Mouse (Mus musculus): Measurements from ENCODE around the gene Smtn. TPM values are rescaled to one million over a fixed set of nuclear protein-coding genes. Genes with fewer than 3 reads are reported as not detected.

The Smtn gene
- 43.9 and 46.1 TPM in 2 replicates for polyA plus RNA-seq (2015; fragmentation: Nextera tagmentation; extraction: Ambion mirVana)

- peaks cover 43% of the 10 kb centered on the region for H3K4me1 ChIP-seq
These were observed at the start of gene Smtn for GRCm38 (mm10) chr11:3540451-3541085. TSS of gene Smtn (minus strand) at chr11:3540612.

DNA sequence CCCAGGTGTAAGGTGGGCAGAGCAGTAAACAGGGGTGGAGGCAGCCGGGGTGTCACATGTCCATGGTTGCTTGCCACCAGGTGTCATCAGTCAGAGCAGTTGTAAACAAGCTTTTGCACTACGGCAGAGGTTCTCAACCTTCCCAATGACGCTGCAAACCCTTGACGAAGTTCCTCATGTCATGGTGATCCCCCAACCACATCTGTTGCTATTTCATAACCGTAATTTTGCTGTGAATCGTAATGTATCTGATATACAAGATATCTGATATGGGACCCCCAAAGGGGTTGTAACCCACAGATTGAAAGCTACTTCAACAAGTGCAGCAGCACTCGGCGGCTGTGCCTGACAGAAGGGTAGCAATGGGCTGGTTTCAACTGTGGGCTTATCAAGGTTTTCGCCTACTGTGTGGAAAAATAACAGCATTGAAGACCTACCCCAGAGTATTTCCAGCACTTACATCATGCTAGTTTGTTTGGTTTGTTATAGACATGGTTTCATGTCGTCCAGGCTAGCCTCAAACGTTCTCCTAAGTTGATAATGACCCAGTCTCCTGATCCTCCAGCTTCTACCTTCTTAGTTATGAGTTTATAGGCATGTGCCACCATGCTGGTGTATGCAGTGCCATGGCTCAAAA is 47.7 kb upstream of the Smtn start:
- Histone ChIP-seq H3K4me2 (no peak overlapping the region), H3K4me1 (0 out of 2 replicates have a peak, but pooled peaks cover 3% of the 10 kb centered on the region), H3K36me3 (no peaks in the 10 kb centered on the region), H3K27me3 (no peaks in the 10 kb centered on the region), H3K27ac (no peak overlapping the region), H3K9me3 (no peaks in the 10 kb centered on the region), H3K4me3 (no peak overlapping the region), H3K9ac (no peak overlapping the region)
- 74% methylated on average over 11 of the region's 11 CpGs for WGBS
- no peak for ATAC-seq (ENCODE audit: insufficient number of reproducible peaks, insufficient read depth, low FRiP score, low TSS enrichment, low read depth)

More at GRCm38 (mm10) chr11:3540451-3541085, at the start of gene Smtn:
- no peak for ATAC-seq (ENCODE audit: insufficient number of reproducible peaks, insufficient read depth, low FRiP score, low TSS enrichment, low read depth)
- Histone ChIP-seq H3K27ac (no peak within 1 kb of the TSS), H3K9ac (peak within 1 kb of the TSS; percentile 82), H3K4me2 (peak within 1 kb of the TSS; percentile 79), H3K36me3 (0 out of 2 replicates have a peak, but pooled peaks cover 4% of the 10 kb centered on the region), H3K4me3 (peak within 1 kb of the TSS; percentile 67), H3K9me3 (no peaks in the 10 kb centered on the region), H3K27me3 (no peaks in the 10 kb centered on the region)
- WGBS, result 95% methylated on average over 23 of the region's 23 CpGs

DNA sequence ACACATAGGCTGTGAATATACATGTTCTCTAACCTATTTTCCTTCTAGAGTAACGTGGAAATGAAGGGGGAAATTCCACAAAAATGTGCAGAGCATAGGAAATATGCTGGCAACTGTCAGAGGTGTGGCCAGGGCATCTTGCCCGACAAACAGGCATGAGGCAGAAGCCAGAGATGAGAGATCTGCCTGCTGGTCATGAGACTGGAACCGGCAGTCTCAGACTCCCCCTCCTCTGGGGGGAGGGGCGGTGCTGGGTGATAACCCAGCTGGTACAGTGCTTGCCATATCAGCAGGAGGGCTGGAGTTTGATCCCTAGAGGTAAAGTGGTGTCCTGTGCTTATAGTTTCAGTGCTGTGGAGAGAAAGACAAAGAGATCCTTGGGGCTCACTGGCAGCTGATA is 46.9 kb upstream of the Smtn start:
- no peak overlapping the region for H3K9ac ChIP-seq
- no peaks in the 10 kb centered on the region for H3K9me3 ChIP-seq
- ATAC-seq (ENCODE audit: insufficient number of reproducible peaks, insufficient read depth, low FRiP score, low TSS enrichment, low read depth), result no peak
- H3K4me3 ChIP-seq, result no peak overlapping the region
- no peak overlapping the region for H3K4me2 ChIP-seq
- no peaks in the 10 kb centered on the region for H3K36me3 ChIP-seq
- WGBS, result 35% methylated on average over 4 of the region's 4 CpGs
- 0 out of 2 replicates have a peak, but pooled peaks cover 3% of the 10 kb centered on the region for H3K4me1 ChIP-seq
- H3K27me3 ChIP-seq, result no peaks in the 10 kb centered on the region
- H3K27ac ChIP-seq, result no peak overlapping the region

DNA sequence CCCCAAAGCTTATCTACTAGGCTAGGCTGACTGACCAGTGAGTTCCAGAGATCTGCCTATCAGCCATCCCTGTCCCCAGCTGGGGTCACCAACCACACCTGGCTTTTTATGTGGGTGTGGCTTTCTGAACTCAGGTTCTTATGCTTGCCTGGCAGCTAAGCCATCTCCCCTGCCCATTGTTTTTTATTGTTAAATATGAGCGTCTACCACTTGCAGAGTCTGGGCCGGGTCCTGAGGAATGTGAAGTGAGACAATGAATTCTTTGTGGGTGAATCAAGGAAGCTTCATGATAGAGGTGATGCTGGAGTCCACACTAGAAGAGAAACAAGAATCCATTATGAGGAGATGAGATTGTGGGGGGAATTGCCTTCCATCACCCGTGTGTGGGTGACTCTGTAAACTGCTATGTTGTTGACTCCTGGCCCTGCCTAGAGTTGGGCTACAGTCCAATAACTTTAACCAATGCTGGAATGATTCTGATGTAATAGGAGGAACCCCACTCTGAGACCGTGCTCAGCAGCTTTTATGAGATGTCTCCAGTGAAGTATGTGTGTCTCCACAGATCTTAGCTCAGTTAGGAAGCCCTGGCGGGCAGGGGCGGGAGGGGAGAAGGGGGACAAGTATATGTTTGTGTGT is 45.7 kb upstream of the Smtn start:
- WGBS, result 60% methylated on average over 6 of the region's 6 CpGs
- H3K9ac ChIP-seq, result no peak overlapping the region
- no peak overlapping the region for H3K4me3 ChIP-seq
- no peaks in the 10 kb centered on the region for H3K9me3 ChIP-seq
- H3K27me3 ChIP-seq, result no peaks in the 10 kb centered on the region
- no peaks in the 10 kb centered on the region for H3K36me3 ChIP-seq
- H3K4me1 ChIP-seq, result 0 out of 2 replicates have a peak, but pooled peaks cover 3% of the 10 kb centered on the region
- no peak overlapping the region for H3K27ac ChIP-seq
- H3K4me2 ChIP-seq, result no peak overlapping the region
- no peak for ATAC-seq (ENCODE audit: insufficient number of reproducible peaks, insufficient read depth, low FRiP score, low TSS enrichment, low read depth)

DNA sequence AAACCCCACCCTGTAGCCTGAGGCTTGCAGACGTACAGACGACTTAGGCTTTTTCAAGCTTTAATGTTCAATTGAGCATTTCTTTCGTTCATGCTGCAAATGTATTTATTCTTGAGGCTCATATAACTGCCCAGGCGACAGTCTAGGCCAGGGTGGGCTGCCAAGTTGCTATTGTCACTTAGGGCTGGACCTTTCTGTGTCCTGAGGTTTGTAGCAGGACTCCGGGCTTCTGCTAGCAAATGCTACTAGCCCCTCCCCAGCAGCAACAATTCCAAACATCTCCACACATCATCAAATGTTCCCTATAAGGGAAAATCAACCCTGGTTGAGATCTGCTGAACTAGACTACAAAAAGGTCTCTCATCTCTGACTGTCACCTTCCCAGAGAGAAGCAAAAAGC is 42.7 kb upstream of the Smtn start:
- WGBS, result 39% methylated on average over 5 of the region's 5 CpGs
- no peaks in the 10 kb centered on the region for H3K9me3 ChIP-seq
- H3K36me3 ChIP-seq, result no peaks in the 10 kb centered on the region
- H3K27ac ChIP-seq, result no peak overlapping the region
- no peak overlapping the region for H3K4me2 ChIP-seq
- no peak for ATAC-seq (ENCODE audit: insufficient number of reproducible peaks, insufficient read depth, low FRiP score, low TSS enrichment, low read depth)
- H3K9ac ChIP-seq, result no peak overlapping the region
- 0 out of 2 replicates have a peak, but pooled peaks cover 3% of the 10 kb centered on the region for H3K4me1 ChIP-seq
- no peak overlapping the region for H3K4me3 ChIP-seq
- H3K27me3 ChIP-seq, result no peaks in the 10 kb centered on the region

- 95% methylated on average over 4 of the region's 4 CpGs for WGBS
- H3K27me3 ChIP-seq, result no peaks in the 10 kb centered on the region
- ATAC-seq (ENCODE audit: insufficient number of reproducible peaks, insufficient read depth, low FRiP score, low TSS enrichment, low read depth), result no peak
These were observed 41.5 kb upstream of the Smtn start for GRCm38 (mm10) chr11:3581908-3582307.

GRCm38 (mm10) chr11:3580306-3581084 is 40.1 kb upstream of the Smtn start:
- Histone ChIP-seq H3K4me3 (no peak overlapping the region), H3K4me2 (no peak overlapping the region), H3K9ac (no peak overlapping the region), H3K27me3 (no peaks in the 10 kb centered on the region), H3K4me1 (no peaks in the 10 kb centered on the region), H3K27ac (no peak overlapping the region), H3K9me3 (no peaks in the 10 kb centered on the region), H3K36me3 (no peaks in the 10 kb centered on the region)
- 54% methylated on average over 7 of the region's 7 CpGs for WGBS
- ATAC-seq (ENCODE audit: insufficient number of reproducible peaks, insufficient read depth, low FRiP score, low TSS enrichment, low read depth), result no peak

More at GRCm38 (mm10) chr11:3581908-3582307, 41.5 kb upstream of the Smtn start:
- no peak overlapping the region for H3K9ac ChIP-seq
- no peak overlapping the region for H3K27ac ChIP-seq
- H3K4me2 ChIP-seq, result no peak overlapping the region
- H3K36me3 ChIP-seq, result no peaks in the 10 kb centered on the region
- no peaks in the 10 kb centered on the region for H3K9me3 ChIP-seq
- no peaks in the 10 kb centered on the region for H3K4me1 ChIP-seq
- H3K4me3 ChIP-seq, result no peak overlapping the region

DNA sequence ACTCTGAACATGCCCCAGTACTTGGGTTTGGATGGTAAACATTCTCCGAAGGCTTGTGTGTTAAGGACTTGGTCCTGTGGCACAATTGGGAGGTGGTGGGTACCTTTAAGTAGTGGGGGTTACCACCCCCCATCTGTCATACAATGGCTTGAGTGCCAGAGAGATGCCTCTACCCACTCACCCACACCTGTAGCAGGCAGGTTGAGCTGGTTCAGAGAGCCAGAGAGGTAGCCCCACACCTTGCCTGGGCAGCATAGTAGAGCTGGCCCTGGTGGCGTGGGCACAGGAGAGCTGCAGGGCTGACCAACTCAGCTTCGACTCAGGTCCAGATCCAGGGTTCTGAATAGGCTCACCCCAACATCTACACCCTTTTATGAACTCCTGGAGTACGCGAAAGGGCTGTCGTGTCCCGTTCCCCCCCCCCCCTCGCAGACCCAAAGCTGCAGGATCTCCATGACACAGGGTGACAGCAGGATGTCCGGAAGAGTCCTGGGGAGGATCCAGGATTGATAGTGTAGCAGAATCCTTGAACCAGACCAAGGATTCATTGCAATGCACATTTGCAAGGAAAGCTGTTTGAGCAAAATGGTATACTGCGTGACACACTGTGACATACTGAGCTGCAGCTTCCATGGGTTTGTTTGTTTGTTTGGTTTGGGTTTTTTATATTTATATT is 37.8 kb upstream of the Smtn start:
- H3K4me3 ChIP-seq, result no peak overlapping the region
- peaks cover 2% of the 10 kb centered on the region; the same call in 1 of the 2 replicates for H3K4me1 ChIP-seq
- no peaks in the 10 kb centered on the region for H3K9me3 ChIP-seq
- no peak overlapping the region for H3K4me2 ChIP-seq
- H3K36me3 ChIP-seq, result no peaks in the 10 kb centered on the region
- 82% methylated on average over 10 of the region's 10 CpGs for WGBS
- no peak for ATAC-seq (ENCODE audit: insufficient number of reproducible peaks, insufficient read depth, low FRiP score, low TSS enrichment, low read depth)
- H3K27me3 ChIP-seq, result no peaks in the 10 kb centered on the region
- no peak overlapping the region for H3K9ac ChIP-seq
- H3K27ac ChIP-seq, result no peak overlapping the region

DNA sequence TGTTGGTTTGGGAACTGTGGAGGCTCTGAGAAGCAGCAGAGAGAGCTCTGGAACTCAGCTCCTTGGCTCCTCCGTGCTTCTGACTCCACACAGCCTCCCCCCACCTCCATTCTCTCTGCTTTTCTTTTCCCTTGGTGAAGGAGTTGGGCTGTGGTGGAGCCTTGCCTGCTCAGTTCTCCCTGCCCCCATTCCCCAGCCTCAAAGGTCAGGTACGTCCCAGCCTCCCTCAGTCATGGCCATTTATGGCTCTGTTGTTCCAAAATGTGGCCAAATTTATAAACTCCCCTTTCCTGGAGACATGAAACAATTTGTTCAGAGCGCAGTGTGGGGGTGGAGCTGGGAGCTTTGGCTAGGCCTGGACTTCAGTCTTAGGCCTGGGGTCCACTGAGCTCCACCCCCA is 34.8 kb upstream of the Smtn start:
- 59% methylated on average over 3 of the region's 3 CpGs for WGBS
- no peaks in the 10 kb centered on the region for H3K9me3 ChIP-seq
- H3K4me2 ChIP-seq, result no peak overlapping the region
- no peak overlapping the region for H3K9ac ChIP-seq
- ATAC-seq (ENCODE audit: insufficient number of reproducible peaks, insufficient read depth, low FRiP score, low TSS enrichment, low read depth), result no peak
- H3K27ac ChIP-seq, result no peak overlapping the region
- H3K27me3 ChIP-seq, result no peaks in the 10 kb centered on the region
- no peak overlapping the region for H3K4me3 ChIP-seq
- H3K36me3 ChIP-seq, result no peaks in the 10 kb centered on the region
- peaks cover 5% of the 10 kb centered on the region; the same call in 1 of the 2 replicates for H3K4me1 ChIP-seq

DNA sequence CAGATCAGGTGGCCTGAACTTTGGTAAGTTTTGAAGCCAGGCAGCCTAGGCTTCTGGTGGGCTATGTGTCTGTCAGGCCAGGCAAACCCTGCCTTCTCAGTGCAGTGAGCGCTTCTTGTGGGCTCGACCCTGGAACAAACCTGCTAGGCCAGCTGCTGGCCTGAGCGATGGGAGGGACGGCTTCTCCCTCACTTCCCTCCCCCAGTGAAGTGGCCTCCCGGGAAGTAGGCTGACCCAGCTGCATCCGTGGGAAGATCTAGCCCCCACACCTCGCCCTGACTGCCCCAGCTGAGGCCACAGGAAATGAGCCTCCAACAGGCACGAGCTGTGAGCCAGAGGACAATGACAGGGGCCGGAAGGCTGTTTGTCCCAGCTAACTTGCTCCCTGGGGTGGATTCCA is 32.7 kb upstream of the Smtn start:
- no peaks in the 10 kb centered on the region for H3K9me3 ChIP-seq
- no peak overlapping the region for H3K4me3 ChIP-seq
- peaks cover 5% of the 10 kb centered on the region; the same call in 1 of the 2 replicates for H3K4me1 ChIP-seq
- peak overlapping the region; percentile 51; the same call in 1 of the 2 replicates for H3K9ac ChIP-seq
- no peak overlapping the region for H3K27ac ChIP-seq
- no peaks in the 10 kb centered on the region for H3K36me3 ChIP-seq
- 15% methylated on average over 9 of the region's 9 CpGs for WGBS
- no peak for ATAC-seq (ENCODE audit: insufficient number of reproducible peaks, insufficient read depth, low FRiP score, low TSS enrichment, low read depth)
- no peaks in the 10 kb centered on the region for H3K27me3 ChIP-seq
- H3K4me2 ChIP-seq, result no peak overlapping the region

DNA sequence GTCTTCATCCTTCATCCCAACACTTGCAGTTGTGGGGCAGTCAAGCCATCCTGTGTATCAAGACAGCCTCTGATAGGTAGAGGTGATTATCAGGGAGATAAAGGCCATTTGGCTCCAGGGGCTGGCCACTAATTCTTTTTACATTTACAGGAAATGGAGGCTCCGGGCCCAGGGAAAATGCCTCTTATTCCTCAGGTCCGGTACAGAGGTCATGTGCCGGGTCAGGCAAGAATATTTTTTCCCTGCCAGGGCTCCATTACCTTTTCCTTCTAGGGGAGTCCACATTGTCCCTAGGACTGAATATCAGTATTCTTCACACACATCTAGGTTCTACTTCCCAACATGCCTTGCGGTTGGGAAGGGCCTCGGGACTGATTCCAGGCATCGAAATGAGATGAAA is 31.8 kb upstream of the Smtn start:
- Histone ChIP-seq H3K4me1 (peaks cover 5% of the 10 kb centered on the region; the same call in 1 of the 2 replicates), H3K4me3 (no peak overlapping the region), H3K36me3 (no peaks in the 10 kb centered on the region), H3K4me2 (no peak overlapping the region), H3K27me3 (no peaks in the 10 kb centered on the region), H3K9me3 (no peaks in the 10 kb centered on the region), H3K27ac (no peak overlapping the region), H3K9ac (no peak overlapping the region)
- WGBS, result 85% methylated on average over 6 of the region's 6 CpGs
- ATAC-seq (ENCODE audit: insufficient number of reproducible peaks, insufficient read depth, low FRiP score, low TSS enrichment, low read depth), result no peak

Measured in embryonic facial prominence, embryonic 13.5 days (tissue).